Mouse (Mus musculus): ENCODE results near the gene Dnase2a.

Dnase2a gene

GRCm38 (mm10) chr8:84970135-84970790 lies 61.9 kb downstream of the Dnase2a start:
- peak in 1 of 2 experiments; percentile 9 for DNase-seq (ENCODE audit: low spot score in 2 of 2)

- peak in 1 of 2 experiments; percentile 4 for DNase-seq (ENCODE audit: low spot score in 2 of 2)
Measured at GRCm38 (mm10) chr8:84970913-84971312, 62.6 kb downstream of the Dnase2a start.
